Mouse (Mus musculus) activated CD4-positive, CD25-positive, alpha-beta regulatory T cell, adult 4 months (primary cell): ENCODE results near the gene Selenbp1. TPM values are rescaled to one million over a fixed set of nuclear protein-coding genes. Genes with fewer than 3 reads are reported as not detected.
A peak's percentile ranks its signal among the peaks of the same experiment; 100 is the strongest.
"Not testable (repeated sequence)": the region's sequence is repeated elsewhere in the genome, so short reads cannot be mapped to it uniquely, and the experiment has no call there.

ENCODE experiments used
- ATAC-seq: one replicate; pipeline ENCODE4 v1.8.0; 2017
- polyA plus RNA-seq, 2 experiments: library from polyadenylated mRNA; unstranded; fragments of 100-300 nt; shearing (Covaris generic); gene quantifications; one replicate each; pipeline ENCODE4 v1.2.1; 2017

Gene Selenbp1
- polyA plus RNA-seq, 2 experiments from 2014 or later = 4.5 to 4.6 TPM

DNA sequence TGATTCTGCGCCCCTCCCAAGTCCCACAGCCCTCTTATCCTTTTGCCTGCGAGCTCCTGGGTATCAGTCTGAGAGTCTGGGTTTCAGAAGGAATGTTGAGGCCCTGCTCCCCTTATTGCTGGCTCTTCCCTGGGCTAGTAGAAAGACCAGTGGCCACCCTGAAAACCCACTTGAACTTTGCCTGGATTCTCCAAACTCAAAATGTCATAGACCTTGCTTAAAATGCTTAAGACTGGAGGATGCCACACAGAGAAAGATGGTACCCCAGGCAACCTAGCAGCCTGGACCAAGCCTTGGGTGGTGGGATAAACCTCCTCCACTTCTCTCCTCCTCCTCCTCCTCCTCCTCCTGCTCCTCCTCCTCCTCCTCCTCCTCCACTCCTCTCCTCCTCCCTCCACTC lies 748 bp downstream of the Selenbp1 start:
- not testable (repeated sequence) for ATAC-seq

DNA sequence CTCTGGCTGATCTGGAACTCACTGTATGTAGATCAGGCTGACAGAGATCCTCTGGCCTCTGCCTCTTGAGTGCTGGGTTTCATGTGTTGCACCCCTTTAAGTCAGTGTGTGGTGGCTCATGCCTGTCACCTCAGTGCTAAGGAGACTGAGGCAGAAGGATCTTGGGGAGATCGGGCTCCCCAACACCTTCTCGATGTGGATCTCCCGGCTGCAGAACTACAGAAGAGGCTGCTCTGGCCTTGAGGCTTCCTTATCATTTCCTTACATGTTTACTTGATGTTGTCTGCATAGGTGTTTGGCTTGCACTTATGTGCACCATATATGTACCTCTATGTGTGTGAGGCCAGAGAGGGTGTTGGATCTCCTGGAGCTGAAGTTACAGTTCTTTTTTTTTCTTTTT lies 1.7 kb downstream of the Selenbp1 start:
- not testable (repeated sequence) for ATAC-seq

DNA sequence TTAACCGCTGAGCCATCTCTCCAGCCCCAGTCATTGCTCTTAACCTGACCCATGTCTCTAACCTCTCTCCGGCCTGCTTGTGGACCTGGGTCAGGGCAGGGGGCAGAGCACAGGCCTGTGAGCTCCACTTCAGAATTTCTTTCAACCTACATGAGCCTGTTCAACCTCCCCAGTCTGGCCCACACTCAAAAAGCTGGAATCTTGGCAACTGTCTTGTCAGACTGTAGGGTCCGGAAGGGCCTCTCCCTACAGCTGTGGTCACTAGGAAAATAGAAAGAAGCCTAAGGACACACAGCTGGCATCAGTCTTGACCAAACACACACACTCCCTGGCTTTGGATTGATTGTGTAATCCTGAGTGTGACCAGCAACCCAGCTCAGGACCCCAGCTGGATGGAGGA lies 2.5 kb downstream of the Selenbp1 start:
- not testable (repeated sequence) for ATAC-seq

DNA sequence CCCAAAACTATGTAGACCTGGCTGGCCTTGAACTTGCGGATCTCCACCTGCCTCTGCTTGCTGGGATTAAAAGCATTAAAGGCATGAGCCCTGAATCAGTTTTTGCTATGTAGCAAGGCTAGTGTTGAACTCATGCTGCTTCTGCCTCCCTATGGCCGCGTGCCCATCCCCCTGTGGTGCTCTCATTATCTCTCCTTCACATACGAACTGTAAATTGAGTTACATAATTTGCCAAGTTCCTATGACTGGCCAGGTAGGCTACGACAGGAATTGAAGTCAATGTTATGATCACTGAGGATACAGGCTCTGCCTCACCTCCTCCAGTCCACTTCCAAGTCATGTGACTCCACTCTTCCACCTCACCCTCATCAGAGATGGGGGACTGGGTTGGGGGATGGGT lies 3.3 kb downstream of the Selenbp1 start:
- ATAC-seq = not testable (repeated sequence)

DNA sequence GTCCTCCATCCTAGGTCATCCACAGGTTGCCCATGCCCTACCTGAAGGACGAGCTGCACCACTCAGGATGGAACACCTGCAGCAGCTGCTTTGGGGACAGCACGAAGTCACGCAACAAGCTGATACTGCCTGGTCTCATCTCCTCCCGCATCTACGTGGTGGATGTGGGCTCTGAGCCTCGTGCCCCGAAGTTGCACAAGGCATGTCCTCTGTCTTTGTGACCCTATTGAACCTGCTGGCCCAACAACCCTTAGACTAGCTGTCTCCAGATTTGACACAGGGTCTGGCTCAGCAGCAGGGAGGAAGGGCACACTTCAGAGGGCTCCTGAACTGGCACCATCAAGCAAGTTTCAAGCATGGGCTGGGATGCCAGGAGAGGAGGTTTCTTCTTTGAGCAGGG lies 4.3 kb downstream of the Selenbp1 start:
- ATAC-seq = not testable (repeated sequence)

DNA sequence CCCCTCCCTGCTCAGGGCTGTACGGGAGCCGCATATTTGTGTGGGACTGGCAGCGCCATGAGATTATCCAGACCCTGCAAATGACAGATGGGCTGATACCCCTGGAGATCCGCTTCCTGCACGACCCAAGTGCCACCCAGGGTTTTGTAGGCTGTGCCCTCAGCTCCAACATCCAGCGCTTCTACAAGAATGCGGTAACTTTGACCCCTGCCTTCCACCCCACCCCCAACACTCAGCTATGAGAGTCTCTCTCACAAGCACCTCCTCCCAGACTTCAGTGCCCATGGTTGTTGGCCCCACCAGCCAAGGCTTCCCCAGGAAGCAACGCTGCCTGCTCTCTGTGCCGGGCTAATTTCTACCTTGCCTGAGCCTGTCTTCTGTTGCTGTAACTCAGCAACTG lies 7.2 kb downstream of the Selenbp1 start:
- not testable (repeated sequence) for ATAC-seq

DNA sequence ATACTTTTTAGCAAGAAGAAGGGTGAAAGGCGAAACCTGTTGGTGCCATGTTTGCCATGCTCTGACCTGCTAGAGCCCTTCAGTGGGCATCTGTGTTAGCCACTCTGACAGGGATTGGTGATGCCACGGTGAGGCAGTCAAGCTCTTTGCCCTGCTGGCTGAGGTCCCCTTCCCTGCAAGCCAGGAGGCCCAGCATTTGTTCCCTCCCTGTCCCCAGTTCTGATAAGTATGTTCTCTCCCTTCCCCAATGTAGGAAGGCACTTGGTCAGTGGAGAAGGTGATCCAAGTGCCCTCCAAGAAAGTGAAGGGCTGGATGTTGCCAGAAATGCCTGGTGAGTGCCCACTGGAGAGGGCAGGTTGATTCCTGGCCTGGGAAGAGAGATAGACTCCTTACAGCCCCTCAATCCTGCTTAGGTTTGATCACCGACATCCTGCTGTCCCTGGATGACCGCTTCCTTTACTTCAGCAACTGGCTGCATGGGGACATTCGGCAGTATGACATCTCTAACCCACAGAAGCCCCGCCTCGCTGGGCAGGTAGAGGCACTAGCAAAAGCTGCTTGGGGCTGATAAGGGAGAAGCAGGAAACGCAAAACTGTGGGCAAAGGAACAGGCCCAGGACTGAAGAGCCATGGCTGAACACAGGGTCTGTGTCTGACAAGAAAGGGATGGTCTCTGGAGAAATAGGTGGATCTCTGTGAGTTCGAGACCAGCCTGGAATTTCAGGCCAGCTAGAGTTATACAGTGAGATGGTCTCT lies 9.5 kb downstream of the Selenbp1 start:
- not testable (repeated sequence) for ATAC-seq

DNA sequence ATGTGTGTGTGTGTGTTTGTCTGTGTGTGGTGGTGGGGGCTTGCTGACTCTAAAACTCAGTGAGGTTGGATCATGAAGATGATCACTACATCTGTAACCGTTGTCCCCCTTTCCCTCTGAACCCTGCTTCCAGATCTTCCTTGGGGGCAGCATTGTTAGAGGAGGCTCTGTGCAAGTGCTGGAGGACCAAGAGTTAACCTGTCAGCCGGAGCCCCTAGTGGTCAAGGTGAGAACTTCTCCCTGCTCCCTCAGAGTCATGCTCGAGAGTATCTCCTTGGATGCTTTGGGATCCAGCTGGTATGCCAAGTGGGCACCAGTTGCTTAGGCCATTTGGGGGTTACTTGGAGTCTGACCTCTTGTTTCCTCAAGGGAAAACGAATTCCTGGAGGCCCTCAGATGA lies 10.8 kb downstream of the Selenbp1 start:
- ATAC-seq = not testable (repeated sequence)

DNA sequence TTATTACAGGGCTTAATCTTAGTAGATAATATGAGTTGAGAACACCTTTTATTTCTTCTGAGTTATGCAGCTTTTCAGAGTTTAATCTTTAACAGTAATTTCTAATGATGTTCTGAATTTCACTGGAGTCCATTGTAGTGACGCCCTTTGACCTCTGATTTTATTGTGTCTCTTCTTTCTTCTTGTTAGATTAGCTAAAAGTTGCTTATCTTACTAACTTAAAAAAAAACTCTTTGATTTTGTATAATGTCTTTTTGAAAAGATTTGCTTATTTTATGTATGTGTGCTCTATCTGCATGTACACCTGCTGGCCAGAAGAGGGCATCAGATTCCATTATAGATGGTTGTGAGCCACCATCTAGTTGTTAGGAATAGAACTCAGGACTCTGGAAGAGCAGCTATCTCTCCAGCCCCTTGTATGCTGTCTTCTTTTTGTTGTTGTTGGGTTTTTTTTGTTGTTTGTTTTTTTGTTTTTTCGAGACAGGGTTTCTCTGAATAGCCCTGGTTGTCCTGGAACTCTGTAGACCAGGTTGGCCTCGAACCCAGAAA lies 15.3 kb downstream of the Selenbp1 start:
- ATAC-seq = no peak

DNA sequence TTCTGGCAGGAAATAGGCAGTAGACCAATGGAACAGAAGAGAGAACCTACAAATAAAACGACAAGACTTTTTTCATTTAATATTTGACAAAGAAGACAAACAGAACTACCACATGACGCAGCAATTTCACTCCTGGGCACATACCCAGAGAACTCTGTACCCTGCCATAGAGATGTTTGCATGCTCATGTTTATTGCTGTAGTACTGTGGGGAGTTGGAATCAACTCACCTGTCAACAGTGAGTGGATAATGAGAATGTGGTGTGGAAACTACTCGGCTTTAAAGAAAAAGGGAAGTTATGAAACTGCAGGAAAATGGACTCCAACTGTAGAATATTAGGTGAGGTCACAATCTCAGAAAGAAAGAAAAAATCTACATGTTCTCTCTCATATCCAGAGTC lies 16.8 kb downstream of the Selenbp1 start:
- no peak for ATAC-seq

DNA sequence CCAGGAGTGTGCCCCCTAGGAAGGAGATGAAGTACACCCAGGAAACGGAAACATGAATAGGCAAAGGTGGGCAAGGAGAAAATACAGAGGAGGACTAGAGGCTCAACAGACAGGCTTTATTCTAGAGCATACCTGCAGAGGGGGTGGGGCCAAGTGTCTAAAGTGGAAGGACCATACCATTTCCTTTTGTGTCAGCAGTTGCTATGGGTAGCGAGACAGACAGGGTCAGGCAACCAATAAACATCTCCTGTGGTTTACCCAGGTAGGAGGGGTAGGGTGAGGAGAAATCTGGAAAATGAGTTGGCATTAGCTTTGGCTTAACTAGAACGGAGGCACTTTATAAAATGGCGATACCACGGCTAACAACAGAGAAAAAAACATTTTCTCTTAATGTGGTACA lies 19.9 kb downstream of the Selenbp1 start:
- peak; percentile 34 for ATAC-seq

DNA sequence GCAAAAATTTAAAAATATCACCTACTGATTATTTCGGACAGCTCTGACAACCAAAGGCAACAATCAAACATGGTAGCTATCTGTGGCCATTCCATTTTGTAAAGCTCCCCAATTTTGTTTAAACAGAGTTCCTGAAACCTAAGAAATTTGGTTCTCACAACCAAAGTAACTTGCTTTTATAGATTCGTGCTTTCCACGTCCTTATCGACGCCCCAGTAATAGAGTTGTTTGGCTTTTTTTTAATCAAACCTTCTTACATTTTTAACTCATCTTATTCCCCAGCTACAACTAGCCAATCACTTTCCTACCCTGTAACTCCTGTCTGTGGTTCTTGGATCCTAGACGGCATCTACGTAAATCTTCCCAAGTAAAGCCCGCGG lies 20.5 kb downstream of the Selenbp1 start:
- ATAC-seq = peak; percentile 2

DNA sequence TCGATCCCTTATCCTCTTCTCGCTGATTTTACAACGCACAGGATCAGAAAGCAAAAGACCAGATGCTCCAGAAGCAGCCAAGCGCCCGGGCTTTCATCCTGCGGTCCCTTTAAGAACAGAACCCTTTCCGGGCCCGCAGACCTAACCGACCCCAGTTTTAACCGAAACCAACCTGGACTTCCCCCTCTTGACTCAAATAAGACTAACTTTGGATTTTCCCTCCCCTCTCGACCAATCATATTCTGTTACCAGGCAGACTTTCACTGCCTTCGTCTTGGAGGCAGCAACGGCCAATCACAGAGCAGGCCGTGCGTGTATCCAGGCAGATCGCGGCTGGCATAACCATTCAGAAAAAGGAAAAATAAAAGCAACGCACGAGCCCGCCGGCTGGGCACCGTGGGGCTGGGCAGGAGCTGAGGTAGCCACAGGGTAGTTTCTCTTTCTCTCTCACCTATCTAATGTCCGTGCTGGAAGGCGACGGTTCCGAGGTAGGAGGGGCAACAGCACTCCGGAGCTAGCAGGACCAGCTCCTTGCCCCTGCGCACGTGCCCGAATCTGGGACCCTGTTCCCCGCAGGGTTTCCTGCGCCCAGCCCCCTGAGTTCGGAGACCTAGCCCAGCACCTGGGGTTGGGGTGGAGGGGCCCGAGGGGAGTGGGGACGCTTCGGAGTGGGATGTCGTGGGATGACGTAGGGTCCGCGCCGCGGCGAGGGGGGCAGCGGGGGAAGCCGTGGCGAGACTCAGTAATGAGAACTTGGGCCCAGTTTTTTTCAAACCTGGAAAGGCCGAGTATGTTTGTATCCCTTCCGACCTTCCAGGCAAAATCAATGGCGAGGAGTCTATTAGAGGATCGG lies 21.1 kb downstream of the Selenbp1 start, which contains the start of gene Rfx5:
Gene Rfx5 (plus strand): TSS at position 312 of the 853 bp plus-strand sequence.
- ATAC-seq = peak; percentile 93

DNA sequence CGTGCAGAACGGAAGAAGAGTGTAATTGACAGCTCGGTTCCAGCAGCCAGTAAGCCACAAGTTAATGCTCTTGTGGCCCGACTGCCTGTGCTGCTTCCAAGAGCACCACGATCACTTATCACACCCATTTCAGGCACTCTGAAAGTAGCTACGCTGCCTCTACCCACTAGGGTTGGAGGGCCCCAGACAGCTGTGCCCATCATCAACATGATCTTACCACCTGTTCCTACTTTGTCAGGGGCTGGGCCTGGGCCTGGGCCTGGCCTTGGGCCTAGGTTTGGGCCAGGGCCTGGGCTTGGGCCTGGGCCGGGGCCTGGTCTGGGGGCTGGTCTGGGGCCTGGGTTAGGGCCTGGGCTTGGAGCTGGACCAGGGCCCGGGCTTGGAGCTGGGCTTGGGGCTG lies 25.4 kb downstream of the Selenbp1 start:
- no peak for ATAC-seq

DNA sequence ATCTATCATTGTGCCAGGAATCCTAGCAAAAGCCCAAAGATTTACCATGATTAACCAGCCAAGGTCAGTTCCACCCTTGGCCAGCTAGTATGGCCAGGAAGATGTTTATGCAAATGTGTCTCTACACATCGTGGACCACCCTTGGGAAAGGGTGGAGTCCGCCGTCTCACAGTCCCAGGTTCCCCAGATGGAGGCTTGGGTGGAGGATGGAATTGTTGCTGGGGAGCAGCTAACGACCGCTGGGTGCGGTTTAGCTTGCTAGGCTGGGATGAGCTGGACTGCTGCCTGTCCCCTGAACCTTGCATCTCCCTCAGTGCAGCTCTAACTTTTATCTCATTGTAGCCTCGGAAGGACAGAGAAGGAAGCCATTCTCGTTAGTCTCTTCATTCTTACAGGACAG lies 27.0 kb downstream of the Selenbp1 start:
- ATAC-seq = no peak

DNA sequence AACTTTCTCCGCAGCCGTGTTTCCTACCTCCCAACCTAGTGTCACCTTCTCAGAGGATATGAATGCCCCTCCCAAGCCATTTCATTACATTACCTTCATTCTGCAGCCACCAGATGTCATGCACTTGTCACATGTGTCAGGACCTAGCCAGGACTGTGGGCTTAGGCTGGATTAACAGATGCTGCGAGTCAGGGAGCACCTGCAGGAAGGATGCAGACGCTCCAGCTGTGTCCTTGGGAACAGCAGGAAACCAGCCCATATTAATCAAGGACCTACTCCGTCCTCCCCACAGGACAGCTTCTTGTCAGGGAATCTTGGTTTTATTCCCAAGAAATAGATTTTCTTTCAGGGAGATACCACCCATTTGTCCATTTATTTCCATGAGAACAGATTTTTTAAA lies 27.5 kb downstream of the Selenbp1 start:
- ATAC-seq = no peak

DNA sequence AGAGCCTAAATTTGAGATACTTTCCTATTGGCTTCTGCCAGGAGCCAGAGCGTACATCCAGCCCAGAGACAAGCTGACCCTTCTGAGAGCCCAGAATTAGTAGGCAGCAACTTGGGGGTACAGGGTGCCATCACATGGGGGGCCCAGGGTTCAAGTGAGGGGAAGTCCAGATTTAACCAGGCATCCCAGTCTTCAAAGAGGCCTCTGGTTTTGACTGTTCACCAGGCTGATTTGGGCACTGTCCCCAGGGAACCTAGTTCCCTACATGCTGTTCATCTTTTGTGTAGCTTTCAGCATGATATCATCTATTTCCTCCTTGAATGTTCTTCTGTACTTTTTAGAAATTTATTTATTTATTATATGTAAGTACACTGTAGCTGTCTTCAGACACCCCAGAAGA lies 32.1 kb downstream of the Selenbp1 start:
- ATAC-seq = no peak

DNA sequence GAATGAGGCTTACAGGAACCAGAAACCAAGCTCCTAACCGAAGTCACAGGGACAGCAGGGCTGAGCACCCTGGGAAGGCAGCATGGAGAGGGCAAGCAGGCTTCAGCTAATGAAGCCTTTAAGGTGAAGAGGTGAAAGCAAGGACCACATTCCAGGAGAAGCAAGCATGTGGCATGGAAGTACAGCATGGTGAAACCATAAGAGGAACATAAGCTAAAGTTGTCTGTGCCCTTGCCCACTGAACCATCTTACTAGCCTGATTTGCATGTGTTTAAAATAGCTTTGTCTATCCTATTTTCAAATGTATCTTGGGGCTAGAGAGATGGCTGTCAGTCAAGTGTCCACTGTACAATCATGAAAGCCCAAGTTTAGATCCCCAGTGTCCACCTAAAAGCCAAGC lies 33.0 kb downstream of the Selenbp1 start:
- ATAC-seq = no peak

DNA sequence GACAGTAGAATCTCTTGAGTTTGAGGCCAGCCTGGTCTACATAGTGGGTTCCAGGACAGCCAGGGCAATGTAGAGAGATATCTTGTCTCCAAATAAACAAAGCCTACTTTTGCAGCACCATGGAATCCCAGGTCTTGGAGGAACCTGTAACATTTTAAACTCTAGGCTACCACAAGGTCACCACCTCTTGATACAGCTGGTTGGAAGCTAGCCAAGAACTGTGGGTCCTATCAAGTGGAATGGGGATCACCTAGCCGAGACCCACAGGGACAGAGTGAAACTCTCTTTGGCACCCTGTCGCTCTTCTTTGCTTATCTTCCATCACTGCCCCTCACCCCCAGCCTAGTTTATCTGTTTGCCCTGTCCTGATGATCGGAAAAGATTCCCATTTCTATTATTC lies 39.7 kb downstream of the Selenbp1 start:
- no peak for ATAC-seq

DNA sequence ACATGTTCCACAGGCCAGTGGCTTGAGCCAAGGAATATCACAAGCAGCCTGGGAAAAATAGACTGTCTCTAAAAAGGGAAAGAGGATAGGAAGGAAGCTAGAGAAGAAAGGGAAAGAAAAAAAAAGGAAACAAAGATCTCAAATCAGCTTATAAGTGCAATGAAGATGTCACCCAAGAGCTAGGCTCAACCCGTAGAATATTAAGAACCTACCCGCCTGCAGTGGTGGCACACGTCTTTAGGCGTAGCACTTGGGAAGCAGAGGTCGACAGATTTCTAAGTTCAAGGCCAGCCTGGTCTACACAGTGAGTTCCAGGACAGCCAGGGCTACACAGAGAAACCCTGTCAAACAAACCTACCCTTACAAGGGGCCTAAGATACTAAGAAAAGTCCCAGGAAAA lies 40.8 kb downstream of the Selenbp1 start:
- ATAC-seq = no peak

DNA sequence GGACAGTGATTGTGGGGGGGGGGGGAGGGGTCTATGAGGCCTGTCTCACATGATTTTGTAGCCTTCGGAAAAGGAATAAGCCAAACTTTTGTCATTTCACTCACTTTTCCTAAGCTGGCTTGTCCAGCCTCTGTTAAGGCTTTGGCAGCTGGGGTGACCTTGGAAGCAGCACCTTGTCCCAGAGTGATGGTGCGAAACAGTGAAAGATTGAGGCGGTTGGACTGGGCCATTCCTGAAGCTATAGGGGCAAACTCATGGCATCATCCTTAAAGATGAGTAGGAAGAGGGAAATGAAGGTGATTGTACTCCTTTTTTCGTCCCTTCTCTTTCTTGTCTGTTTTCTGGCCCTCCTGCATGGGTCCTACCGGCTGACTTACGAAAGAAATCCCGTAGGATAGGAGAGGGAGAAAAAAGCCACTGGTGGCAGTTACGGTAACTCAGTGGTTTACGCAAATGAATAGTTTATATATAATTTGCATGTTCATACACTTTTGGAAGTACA lies 41.2 kb downstream of the Selenbp1 start:
- no peak for ATAC-seq

DNA sequence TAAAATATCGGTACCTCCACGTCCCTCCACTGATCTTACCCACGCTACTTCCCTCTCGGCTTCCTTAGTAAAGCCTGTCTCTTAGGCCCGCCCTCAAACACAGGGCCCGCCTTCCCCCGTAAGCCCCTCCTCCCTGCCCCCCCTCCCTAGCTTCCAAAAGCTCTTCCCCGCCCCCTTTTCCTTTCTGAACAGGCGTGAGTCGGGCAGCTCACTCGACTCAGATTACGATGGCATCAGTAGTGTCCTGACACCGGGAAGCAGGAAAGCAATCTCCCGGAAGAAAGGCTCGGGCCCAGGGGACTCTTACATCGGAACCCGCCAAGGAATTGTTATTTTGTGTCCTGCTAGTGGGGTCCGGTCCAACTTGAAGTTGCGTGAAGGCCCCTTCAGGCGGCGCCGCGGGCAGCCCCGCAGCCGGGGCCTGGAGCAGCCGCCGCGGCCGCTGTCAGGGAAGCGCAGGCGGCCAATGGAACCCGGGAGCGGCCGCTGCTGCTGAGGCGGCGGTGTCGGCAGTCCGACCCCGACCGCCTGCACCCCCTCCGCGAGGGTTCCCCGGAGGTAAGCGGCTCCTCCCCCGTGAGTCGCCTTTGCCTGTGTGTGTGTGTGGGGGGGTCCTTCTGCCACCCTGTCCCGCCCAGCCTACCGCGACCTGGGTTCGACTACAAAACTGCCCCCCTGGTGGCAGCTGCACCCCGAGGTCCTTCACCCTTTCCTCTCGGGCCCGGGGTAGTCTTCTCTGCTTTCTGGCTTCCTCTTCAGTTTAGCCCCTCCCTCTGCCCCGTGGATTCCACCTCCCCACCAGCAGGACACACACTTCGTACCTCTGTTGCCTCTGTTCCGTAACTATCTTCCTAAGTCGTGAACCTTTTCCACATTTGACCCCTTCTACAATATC lies 41.9 kb downstream of the Selenbp1 start, which contains the start of gene Pi4kb:
Gene Pi4kb (plus strand): TSS at position 204 of the 895 bp plus-strand sequence.
- peak; percentile 80 for ATAC-seq
